8 mouse cellular contexts compared by ENCODE assay signal in the genomic region with DNA sequence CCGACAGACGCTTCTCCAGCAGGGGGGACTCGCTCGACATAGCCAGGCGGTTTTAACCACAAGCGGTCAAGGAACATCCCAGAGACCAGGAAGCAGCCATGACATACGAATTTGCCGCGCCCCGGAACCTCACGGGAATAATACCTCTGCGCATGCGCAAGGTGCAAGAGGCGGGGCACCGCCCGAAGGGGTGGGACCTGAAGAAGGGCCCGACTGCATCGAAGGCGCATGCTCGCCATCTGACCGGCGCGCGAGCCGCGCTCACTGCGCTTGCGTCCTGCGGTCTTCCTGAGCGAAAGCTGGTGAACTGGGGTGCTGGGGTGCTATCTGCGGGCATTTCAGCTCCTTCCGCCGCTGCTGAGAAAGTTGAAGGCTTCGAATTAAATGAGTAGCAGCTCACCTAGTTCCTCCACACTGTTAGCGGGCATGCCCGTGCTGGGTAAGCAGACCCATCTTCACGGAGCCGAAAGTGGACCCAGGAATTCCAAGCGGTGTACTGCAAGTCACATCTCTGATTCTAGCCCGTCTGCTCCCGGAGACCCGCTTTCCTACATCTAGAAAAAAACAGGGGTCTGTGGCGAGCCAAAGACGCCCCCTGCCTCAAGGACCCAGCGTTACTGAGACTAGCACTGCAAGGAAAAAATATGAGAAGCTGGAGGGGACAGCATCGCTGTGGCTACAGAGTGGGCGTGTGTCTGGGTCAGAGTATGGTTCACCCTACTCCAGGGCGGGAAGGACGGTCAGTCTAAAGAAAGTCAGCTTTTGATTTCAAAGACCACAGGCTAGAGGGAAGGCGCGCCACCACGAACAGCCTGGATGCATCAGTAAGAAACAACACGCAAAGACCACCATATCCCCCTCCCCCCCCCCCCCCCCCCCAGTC. TPM values are rescaled to one million over a fixed set of nuclear protein-coding genes. Genes with fewer than 3 reads are reported as not detected.
A peak's percentile ranks its signal among the peaks of the same experiment; 100 is the strongest.
DNase-seq lines count a peak whose midpoint lies in the region; ATAC-seq lines count a peak whose summit lies in the region.

Gene Mis18a (minus strand): TSS at position 172 of the 883 bp plus-strand sequence.

- H3K27me3 ChIP-seq in hindbrain, embryonic 11.5 days (ENCODE audit: control insufficient read depth, insufficient read depth, low read length): no peaks in the 10 kb centered on the region

- peak within 1 kb of the TSS; percentile 92 for H3K4me2 ChIP-seq in hindbrain, embryonic 11.5 days (replicated peaks; ENCODE audit: low read depth, low read length)

- peak within 1 kb of the TSS; percentile 70; the same call in 1 of the 2 replicates for H3K27ac ChIP-seq in hindbrain, embryonic 11.5 days (ENCODE audit: low read depth, low read length)

- no peaks in the 10 kb centered on the region for H3K9me3 ChIP-seq in hindbrain, embryonic 11.5 days (ENCODE audit: control insufficient read depth, low read length)

- DNase-seq in Muller cell, postnatal 12 days (ENCODE audit: inconsistent ontology term): peak; percentile 96
- DNase-seq in cerebellum, adult 9-11 months: peak; percentile 95
- peak; percentile 91 to 97 for DNase-seq in frontal cortex, adult 2 months (ENCODE audit: extremely low spot score in 1 of 2, low spot score in 1 of 2)
- DNase-seq in hindbrain, embryonic 11.5 days (ENCODE audit: low spot score): peak; percentile 99
- DNase-seq in layer of hippocampus, postnatal 10 days (ENCODE audit: low spot score in 2 of 2): peak; percentile 93 to 96
- peak; percentile 96 for DNase-seq in lung, postnatal 10 days
- peak; percentile 94 for DNase-seq in ovary, postnatal 36 days (ENCODE audit: low spot score)
- DNase-seq in thymus, postnatal 25 days: peak; percentile 94

- peak; percentile 97 for ATAC-seq in hindbrain, embryonic 11.5 days (ENCODE audit: low FRiP score)

- H3K36me3 ChIP-seq in hindbrain, embryonic 11.5 days (ENCODE audit: control insufficient read depth, insufficient read depth, low read length): no peaks in the 10 kb centered on the region

- peak within 1 kb of the TSS; percentile 77 for H3K9ac ChIP-seq in hindbrain, embryonic 11.5 days (ENCODE audit: low read depth, low read length)

- H3K4me1 ChIP-seq in hindbrain, embryonic 11.5 days (replicated peaks; ENCODE audit: control insufficient read depth, insufficient read depth, low read length): peaks cover 3% of the 10 kb centered on the region; the same call in 1 of the 2 replicates

- peak within 1 kb of the TSS; percentile 67 for H3K4me3 ChIP-seq in hindbrain, embryonic 11.5 days (ENCODE audit: low read depth, low read length)

- under 1% methylated on average over 53 of the region's 53 CpGs for WGBS in hindbrain, embryonic 11.5 days

RNA-seq across cellular contexts. Expression of gene Mis18a, which starts in this region (rescaled TPM):
- polyA plus RNA-seq in frontal cortex, adult 2 months (2012; rRNA removed): 11.5 and 12.8 TPM in 2 replicates
- 78.8 and 82.9 TPM in 2 replicates for polyA plus RNA-seq in hindbrain, embryonic 11.5 days (2014; fragmentation: Nextera tagmentation; extraction: Ambion mirVana)
- 1 to 10 TPM; 8.3 to 8.6 TPM for total RNA-seq in layer of hippocampus, postnatal 10 days (2021)

Comparison
In these comparisons a context has a peak if more than half of its experiments do, and no peak if none do; other contexts are left out.
1. Peak in every context shown above with its lines: DNase-seq, ATAC-seq, H3K4me3 ChIP-seq and H3K27ac ChIP-seq.